Mouse (Mus musculus) macrophage (primary cell): ENCODE data around the gene Lrrc9. TPM values are rescaled to one million over a fixed set of nuclear protein-coding genes. Genes with fewer than 3 reads are reported as not detected.

Source experiments
- H3K27ac ChIP-seq: fragments of 350-480 bp; formaldehyde crosslinking; 2 replicates; pipeline ENCODE4 v1.9.0; 2021
- H3K36me3 ChIP-seq: fragments of 350-480 bp; formaldehyde crosslinking; 2 replicates; pipeline ENCODE4 v1.9.0; 2021; ENCODE audit errors: inconsistent target
- H3K4me3 ChIP-seq: fragments of 350-480 bp; formaldehyde crosslinking; 2 replicates; pipeline ENCODE4 v1.9.0; 2021; ENCODE audit errors: inconsistent target
- H3K79me2 ChIP-seq: fragments of 350-480 bp; formaldehyde crosslinking; 2 replicates; pipeline ENCODE4 v1.9.0; 2021; ENCODE audit errors: inconsistent target
- WGBS: methylation state at CpG from one replicate; pipeline ENCODE4 v1.1.7; 2026; ENCODE audit warnings: inconsistent platforms; ENCODE audit not compliant: missing documents; 5-methylcytosine and 5-hydroxymethylcytosine counted together
- polyA plus RNA-seq: library from polyadenylated mRNA; stranded (reverse); fragments of 250-400 nt; gene quantifications from 3 replicates; pipeline ENCODE4 v1.2.4, GENCODE M21; 2018; ENCODE audit warnings: inconsistent platforms

Lrrc9 gene
- polyA plus RNA-seq, 1 experiment from 2014 or later: 0.07 TPM

DNA sequence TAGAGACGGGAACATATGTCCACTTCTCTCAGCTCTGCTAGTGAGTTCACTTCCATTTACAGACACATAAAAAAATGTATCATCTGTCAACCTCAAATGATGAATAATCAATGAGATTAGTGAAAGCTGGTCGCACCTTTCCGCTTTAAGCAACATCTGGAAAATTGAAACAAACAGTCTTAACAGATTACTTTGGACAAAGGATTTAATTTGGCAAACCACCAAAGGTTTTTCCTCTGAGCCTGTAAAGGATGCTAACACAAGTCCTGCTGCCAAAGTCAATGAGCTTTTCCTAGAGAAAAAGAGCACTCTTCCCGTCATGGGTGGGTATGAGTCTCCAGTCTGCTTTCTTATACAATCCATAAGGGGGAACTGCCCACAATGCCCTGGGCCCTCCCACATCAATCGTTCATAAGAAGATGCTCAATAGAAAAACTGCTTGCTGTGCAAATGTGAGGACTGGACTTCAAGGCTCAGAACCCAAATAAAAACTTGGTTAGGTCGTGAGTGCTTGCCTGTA, 2.6 kb upstream of the Lrrc9 start:
- 86% methylated on average over 6 of the region's 6 CpGs for WGBS
- Histone ChIP-seq H3K27ac (no peak overlapping the region), H3K79me2 (no peaks in the 10 kb centered on the region), H3K4me3 (no peak overlapping the region), H3K36me3 (no peaks in the 10 kb centered on the region)

DNA sequence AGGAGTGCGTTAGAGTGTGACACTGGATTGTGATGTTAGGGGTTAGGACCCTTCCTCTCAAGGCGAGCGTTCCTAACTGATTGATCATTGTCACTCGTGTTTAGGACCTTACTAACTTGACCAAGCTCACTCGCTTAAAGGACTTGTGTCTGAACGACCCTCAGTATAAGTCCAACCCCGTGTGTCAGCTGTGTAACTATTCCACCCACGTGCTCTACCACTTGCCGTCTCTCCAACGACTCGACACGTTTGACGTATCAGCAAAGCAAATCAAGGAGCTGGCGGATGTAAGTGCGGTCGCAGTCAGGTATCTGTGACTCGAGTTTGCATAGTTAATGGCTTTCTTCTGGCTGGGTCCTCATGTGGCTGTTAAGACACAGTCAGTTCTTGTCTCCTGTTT, 12.3 kb downstream of the Lrrc9 start:
- no peaks in the 10 kb centered on the region for H3K36me3 ChIP-seq
- WGBS: 94% methylated on average over 17 of the region's 17 CpGs
- no peak overlapping the region for H3K27ac ChIP-seq
- H3K79me2 ChIP-seq: no peaks in the 10 kb centered on the region
- no peak overlapping the region for H3K4me3 ChIP-seq

DNA sequence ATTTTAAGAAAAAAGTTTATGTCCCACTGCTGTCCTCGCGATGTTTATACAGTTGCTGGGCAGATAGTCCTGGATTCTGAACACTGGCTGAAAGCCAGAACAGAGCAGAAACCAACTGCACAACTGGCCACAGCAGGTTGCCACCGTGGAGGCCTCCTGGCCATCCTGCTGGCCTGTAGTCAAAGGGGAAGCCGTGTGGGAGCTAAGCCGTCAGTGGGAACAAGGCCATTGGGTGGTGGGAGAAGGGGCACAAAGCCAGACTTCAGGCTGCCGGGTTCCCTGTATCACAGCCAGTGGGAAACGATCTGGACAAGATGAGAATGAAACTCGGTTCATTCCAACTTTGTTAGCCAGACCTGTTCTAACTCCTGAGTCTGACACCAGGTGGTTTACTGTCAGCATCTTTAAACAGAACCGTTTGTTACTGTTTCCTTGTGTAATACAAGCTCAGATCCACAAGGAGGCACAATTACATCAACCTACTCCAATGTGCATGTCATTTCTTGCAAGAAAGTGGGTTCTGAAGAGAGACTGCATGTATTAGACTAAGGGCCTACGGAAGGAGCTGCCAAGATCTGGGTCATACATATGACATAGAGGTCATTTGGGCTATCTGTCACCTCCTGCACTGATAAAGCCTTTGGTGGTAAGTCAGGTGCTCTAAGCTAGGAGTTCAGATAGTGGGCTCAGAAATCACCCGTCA, 19.7 kb downstream of the Lrrc9 start:
- WGBS: 59% methylated on average over 11 of the region's 11 CpGs
- no peaks in the 10 kb centered on the region for H3K36me3 ChIP-seq
- H3K27ac ChIP-seq: no peak overlapping the region
- no peaks in the 10 kb centered on the region for H3K79me2 ChIP-seq
- no peak overlapping the region; the same call in 1 of the 2 replicates for H3K4me3 ChIP-seq

DNA sequence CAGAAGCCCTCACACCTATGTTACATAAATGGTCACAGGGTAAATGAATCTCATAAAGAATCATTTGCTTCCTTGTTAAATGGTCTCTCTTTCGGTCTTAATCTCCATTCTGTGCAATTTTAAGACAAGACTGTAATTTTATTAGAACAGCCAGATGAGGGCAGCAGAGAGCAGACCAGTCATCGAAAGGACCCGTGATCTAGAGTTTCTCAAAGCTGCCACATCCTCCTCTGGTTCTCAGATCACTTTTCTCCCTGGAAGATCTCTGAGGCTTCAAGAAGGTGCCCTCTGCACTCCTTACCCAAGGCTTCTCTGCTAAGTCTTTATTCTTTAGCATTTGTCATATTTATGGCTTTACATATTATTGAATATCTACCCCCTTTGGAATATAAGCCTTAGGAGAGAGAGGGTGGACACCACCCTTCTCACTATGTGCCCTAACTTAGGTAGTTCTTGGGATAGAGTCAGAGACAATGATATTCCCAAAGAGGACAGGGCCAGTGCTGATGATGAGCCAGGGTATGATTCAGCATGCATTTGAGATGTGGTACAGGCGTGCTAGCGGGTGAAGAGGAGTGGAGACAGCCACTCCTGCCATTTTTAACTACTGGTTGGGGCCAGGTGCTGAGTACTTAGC, 20.3 kb downstream of the Lrrc9 start:
- 40% methylated on average over 5 of the region's 5 CpGs for WGBS
- no peak overlapping the region; the same call in 1 of the 2 replicates for H3K4me3 ChIP-seq
- no peak overlapping the region for H3K27ac ChIP-seq
- no peaks in the 10 kb centered on the region for H3K36me3 ChIP-seq
- H3K79me2 ChIP-seq: no peaks in the 10 kb centered on the region

DNA sequence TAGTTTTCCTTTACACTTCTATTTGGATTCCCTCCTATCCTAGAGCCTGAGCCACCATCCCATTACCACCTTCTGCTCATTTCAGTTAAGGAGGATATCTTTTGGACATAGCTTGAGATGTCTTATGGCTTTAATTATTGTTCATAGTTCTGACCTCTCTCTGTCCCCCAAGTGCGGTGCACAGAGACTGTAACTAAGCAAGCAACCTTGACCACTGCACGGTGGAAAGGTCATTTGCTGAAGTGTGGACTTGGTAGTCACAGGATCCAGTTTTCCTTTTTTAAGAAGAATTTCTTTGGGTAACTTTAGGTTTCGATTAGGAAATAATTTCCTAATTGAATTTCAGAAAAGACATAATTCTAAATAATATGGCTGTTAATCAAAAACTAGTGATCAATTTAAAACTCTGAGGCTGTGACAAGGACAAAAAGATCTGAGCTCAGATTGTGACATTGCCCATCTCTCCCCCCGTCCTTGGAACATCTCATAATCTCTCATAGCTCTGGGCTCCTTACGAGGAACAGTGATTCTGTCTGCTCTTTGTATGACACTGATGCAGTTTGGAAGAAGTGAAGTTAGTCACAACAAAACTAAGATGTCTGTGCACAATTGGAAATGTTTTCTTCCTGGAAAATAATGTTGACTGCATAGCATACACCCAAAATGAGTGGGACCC, 24.3 kb downstream of the Lrrc9 start:
- Histone ChIP-seq H3K36me3 (no peaks in the 10 kb centered on the region), H3K4me3 (no peak overlapping the region), H3K79me2 (no peaks in the 10 kb centered on the region), H3K27ac (no peak overlapping the region)
- 89% methylated on average over 5 of the region's 5 CpGs for WGBS

DNA sequence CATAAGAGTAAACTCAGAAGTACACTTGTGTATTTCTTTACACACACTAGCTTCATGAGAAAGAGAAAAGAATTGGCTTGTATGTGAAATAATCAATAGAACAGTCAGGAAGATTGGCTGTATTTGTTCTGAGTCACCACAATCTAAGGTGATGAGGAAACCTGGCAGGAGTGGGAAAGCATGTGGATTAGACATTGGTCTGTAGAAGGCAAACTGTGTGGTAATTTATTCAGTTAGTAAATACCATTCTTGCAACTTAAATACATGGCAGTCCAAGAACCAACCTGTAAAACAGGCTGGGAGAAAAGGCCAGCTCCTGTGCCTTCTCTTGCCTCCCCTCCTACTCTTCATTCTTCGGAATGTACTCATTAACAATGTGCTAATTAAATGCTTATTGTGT, 25.6 kb downstream of the Lrrc9 start:
- Histone ChIP-seq H3K36me3 (no peaks in the 10 kb centered on the region), H3K79me2 (no peaks in the 10 kb centered on the region), H3K27ac (no peak overlapping the region), H3K4me3 (no peak overlapping the region)
- WGBS: 100% methylated on average over 1 of the region's 1 CpGs

DNA sequence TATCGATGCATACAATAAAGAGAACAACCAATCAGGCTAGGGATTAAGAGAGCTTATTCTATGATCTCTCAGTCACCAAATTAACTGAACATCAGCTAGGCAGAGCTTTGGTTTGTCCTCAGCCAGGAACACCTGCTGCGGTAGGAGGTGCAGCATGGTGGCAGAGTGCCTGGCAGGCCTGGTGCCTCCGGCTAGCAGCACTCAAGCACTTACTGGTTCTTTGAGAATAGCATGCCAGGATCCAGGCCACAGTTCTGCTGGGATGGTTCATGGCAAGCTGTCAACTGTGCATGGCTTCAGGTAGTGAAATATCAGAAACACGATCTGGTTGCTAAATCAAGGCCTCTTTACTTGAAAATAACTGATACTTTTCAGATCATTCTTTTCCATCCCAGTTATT, 26.1 kb downstream of the Lrrc9 start:
- H3K4me3 ChIP-seq: no peak overlapping the region

DNA sequence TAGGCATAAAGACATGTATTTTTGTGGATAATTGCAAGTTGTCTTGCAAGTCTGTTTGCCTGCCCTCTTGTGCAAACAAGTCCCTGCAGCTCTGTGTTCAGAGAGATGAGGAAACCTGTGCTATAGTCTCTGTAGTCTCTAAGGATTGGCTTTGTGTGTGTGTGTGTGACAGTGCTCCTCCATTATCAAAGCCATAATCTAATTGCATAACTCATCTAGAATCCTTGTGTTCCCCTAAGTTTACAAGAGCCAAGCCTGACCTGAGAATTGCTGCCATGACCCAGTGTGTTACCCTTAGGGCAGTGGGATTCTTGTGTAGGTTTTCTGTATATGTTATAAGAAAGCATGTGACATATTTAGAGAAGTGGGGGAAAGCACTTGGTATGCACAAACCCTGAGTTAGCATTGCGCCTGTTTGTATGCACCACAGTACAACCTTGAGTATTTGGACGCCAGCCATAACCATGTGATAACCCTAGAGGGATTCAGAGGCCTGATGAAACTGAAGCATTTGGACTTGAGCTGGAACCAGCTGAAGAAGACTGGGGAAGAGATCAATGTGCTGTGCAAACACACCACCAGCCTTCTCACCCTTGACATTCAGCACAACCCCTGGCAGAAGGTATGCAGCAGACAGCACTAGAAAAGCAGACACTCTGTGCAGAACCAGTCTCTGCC, 35.2 kb downstream of the Lrrc9 start:
- Histone ChIP-seq H3K4me3 (no peak overlapping the region), H3K79me2 (no peaks in the 10 kb centered on the region), H3K27ac (no peak overlapping the region), H3K36me3 (no peaks in the 10 kb centered on the region)
- WGBS: 94% methylated on average over 2 of the region's 2 CpGs

More for the DNA sequence above, 26.1 kb downstream of the Lrrc9 start:
- Histone ChIP-seq H3K27ac (no peak overlapping the region), H3K36me3 (no peaks in the 10 kb centered on the region), H3K79me2 (no peaks in the 10 kb centered on the region)
- 94% methylated on average over 4 of the region's 4 CpGs for WGBS

DNA sequence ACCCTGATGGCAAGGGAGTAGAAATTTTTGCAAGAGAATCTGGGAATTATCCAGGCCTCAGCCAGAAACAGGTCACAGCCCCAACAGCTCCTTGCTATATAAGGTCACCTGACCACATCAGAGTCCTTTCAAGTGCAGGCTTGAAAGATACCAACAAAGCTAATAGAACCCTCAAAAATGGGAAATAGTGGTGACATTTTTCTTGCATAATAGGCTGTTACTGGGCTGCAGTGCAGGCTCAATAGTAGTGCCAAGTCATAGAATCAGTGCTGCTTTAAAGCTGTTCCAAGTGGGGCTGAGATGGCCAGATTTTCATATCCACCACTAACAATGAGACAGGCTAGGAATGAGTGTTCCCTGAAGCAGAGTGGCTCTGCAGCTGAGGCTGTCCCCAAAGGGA, 40.6 kb downstream of the Lrrc9 start:
- Histone ChIP-seq H3K79me2 (no peaks in the 10 kb centered on the region), H3K4me3 (no peak overlapping the region), H3K36me3 (no peaks in the 10 kb centered on the region), H3K27ac (no peak overlapping the region)

DNA sequence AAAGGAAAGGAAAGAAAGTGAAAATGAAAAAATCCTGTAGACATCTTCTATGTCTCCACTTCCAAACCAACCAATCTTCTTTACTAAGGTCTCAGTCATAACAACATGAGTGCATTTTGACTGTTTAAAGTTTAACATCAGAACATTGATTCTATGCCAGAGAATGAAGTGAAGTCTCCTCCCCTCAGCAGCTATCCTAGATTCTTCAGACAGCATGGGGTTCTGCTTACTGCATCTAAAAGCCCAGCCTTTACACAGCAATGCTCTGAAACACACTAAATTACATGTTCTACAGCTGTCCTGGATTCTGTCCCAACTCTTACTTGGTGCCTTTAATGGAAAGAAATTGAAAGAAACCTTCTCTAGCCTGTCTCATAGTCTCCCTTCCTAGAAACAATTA, 43.2 kb downstream of the Lrrc9 start:
- Histone ChIP-seq H3K79me2 (no peaks in the 10 kb centered on the region), H3K27ac (no peak overlapping the region), H3K36me3 (no peaks in the 10 kb centered on the region), H3K4me3 (no peak overlapping the region)

DNA sequence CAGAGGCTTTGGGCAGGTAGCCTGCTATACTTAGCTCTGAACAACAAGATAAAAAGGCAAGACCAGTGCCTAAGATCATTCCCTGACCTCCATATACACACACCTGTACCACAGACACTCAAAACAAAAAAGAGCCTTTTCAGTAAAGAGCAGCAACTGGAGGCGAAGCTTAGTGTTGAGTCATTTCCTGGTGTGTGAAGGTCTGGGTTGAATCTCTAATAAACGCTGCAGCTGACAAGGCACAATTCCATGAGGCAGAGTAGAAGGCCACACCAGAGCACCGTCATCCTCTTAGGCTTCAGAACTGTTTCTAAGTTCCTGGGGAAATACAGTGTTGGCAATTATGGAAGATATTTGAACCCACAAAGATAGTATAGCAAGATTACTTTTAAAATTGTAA, 45.8 kb downstream of the Lrrc9 start:
- Histone ChIP-seq H3K27ac (peak overlapping the region; percentile 95), H3K79me2 (no peaks in the 10 kb centered on the region), H3K36me3 (no peaks in the 10 kb centered on the region), H3K4me3 (no peak overlapping the region)
- WGBS: 14% methylated on average over 3 of the region's 3 CpGs

DNA sequence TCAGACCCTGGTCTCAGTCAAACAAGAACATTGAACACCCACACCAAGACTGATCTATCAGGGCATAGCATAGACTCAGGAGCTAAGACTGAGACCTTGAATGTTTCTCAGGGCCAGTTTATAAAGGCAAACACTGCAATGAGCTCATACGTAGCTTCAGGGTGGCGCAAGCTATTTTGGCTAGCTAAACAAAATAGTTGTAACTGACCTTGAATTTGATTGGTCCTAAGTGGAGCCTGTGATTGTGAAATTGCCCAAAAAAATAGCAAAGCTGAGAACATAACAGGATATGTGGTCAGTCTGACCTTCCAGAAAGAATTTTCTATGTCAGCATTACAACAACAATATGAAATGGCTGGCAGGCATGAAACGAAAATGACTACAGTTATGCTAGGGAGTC, 48.3 kb downstream of the Lrrc9 start:
- WGBS: 11% methylated on average over 3 of the region's 3 CpGs
- H3K79me2 ChIP-seq: no peaks in the 10 kb centered on the region
- H3K36me3 ChIP-seq: no peaks in the 10 kb centered on the region
- H3K27ac ChIP-seq: peak overlapping the region; percentile 95
- H3K4me3 ChIP-seq: no peak overlapping the region

DNA sequence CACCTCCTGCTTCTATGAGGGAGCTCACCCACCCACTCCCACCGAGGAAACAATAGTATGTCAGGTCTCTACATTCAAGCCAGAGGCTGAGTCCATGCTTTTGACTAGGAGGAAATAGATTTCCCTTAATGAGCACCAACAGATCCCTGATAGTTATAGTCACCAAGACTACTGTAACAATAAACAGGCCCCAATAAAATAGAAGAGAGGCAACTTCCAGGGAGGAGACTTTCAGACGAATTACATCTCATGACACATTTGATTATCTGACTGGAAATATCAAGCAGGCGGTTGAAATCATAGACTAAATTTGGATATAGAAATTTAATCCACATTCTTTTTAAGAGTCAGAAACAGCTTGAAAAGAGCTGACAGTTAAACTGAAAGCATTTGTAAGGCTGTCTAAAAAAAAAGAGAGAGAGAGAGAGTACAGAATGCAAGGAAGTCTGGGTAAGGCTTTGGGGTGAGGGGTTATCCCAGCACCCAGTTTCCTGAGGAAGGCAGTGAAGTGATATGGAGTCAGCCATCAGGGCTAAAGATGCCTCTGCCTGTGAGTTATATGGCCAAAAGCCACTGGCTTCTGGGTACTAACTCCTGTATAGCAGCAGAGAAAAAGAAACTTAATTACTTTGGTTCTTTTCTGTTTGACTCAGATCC, 49.5 kb downstream of the Lrrc9 start:
- Histone ChIP-seq H3K27ac (peak overlapping the region; percentile 95), H3K36me3 (no peaks in the 10 kb centered on the region), H3K79me2 (no peaks in the 10 kb centered on the region), H3K4me3 (no peak overlapping the region)
- WGBS: 88% methylated on average over 3 of the region's 3 CpGs

DNA sequence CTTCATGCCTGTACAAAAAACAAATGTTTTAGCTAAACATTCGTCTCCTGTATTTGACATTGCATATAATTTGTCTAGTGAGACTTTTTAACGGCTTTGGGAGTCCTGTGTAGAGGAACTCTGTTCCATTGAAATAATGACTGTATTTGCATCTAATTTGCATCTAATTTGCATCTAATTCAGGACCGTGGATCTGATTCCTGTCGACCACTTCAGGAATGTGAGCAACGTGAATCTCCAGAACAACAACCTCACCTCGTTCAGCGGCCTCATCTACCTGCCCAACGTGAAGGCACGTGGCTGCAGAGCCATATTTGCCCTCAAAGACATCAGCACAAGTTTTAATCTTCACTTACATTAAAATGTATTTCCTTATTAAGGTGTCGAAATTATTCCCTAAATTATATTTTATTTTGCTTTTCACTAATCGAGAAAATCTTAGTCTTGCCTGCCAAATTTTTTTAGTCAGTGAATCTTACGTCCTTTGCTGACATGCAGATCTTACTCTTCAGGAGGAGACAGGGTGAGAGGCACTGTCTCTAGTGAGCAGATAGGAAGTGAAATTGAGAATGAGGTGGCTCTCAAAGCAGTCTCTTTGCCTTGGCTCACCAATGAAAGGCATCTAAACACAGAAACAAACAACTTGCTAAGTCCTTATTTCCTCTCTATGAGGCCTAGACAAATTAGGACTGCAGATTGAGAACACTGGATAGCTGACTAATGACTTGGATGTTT, 55.4 kb downstream of the Lrrc9 start:
- 89% methylated on average over 12 of the region's 12 CpGs for WGBS
- Histone ChIP-seq H3K4me3 (no peak overlapping the region), H3K36me3 (no peaks in the 10 kb centered on the region), H3K27ac (no peak overlapping the region), H3K79me2 (no peaks in the 10 kb centered on the region)
